Comparison of ENCODE assay signal across 9 mouse cellular contexts in genomic region chr9:6407972-6408371, GRCm38 (mm10).
DNase-seq lines count a peak whose midpoint lies in the region; ATAC-seq and TF ChIP-seq lines count a peak whose summit lies in the region.
"Had no signal": no experiment of that assay in that cellular context is flagged by ENCODE, and none has a peak within 500 bp of the region (broad histone marks: within the 10 kb centered on the region; RNA-seq: fewer than 3 reads in every experiment).

No protein-coding gene starts in this region.

- H3K4me1 ChIP-seq in kidney, embryonic 16.5 days (ENCODE audit: insufficient read depth, low read length), result no peaks in the 10 kb centered on the region
- H3K4me1 ChIP-seq in forebrain, embryonic 14.5 days (ENCODE audit: control insufficient read depth, insufficient read depth, low read length), result no peaks in the 10 kb centered on the region
- H3K4me1 ChIP-seq in midbrain, postnatal 0 days (ENCODE audit: insufficient read depth, low read length), result no peaks in the 10 kb centered on the region

- no peaks in the 10 kb centered on the region for H3K9me3 ChIP-seq in kidney, embryonic 16.5 days (ENCODE audit: low read length)
- H3K9me3 ChIP-seq in forebrain, embryonic 14.5 days (replicated peaks; ENCODE audit: control insufficient read depth, low read length), result no peaks in the 10 kb centered on the region
- H3K9me3 ChIP-seq in midbrain, postnatal 0 days (ENCODE audit: low read length), result no peaks in the 10 kb centered on the region

- H3K9ac ChIP-seq in kidney, embryonic 16.5 days (replicated peaks; ENCODE audit: low read length), result no peak overlapping the region
- no peak overlapping the region for H3K9ac ChIP-seq in forebrain, embryonic 14.5 days (ENCODE audit: low read length)
- no peak overlapping the region for H3K9ac ChIP-seq in midbrain, postnatal 0 days (replicated peaks; ENCODE audit: low read length, poor library complexity, severe bottlenecking)

- DNase-seq in kidney, adult 18-20 months, result no peak
- DNase-seq in brain, adult 2 months (ENCODE audit: low read depth, low spot score), result peak; percentile 47
- DNase-seq in forebrain, embryonic 14.5 days (ENCODE audit: low spot score), result peak; percentile 56
- peak; percentile 53 for DNase-seq in midbrain, postnatal 0 days (ENCODE audit: low spot score)
- no peak for DNase-seq in adrenal gland, adult 8-10 months
- no peak for DNase-seq in lung, postnatal 36 days
- DNase-seq in cerebellum, postnatal 10 days, result no peak
- DNase-seq: cerebellum, adult 2 months had no signal

- no peak overlapping the region for H3K4me2 ChIP-seq in kidney, embryonic 16.5 days (replicated peaks; ENCODE audit: low read depth, low read length)
- no peak overlapping the region for H3K4me2 ChIP-seq in forebrain, embryonic 14.5 days (ENCODE audit: low read length)
- H3K4me2 ChIP-seq in midbrain, postnatal 0 days (ENCODE audit: low read depth, low read length, poor library complexity, severe bottlenecking), result no peak overlapping the region

- no peak overlapping the region for H3K4me3 ChIP-seq in kidney, embryonic 16.5 days (ENCODE audit: low read length)
- H3K4me3 ChIP-seq in forebrain, embryonic 14.5 days (ENCODE audit: low read depth, low read length), result no peak overlapping the region
- no peak overlapping the region for H3K4me3 ChIP-seq in midbrain, postnatal 0 days (ENCODE audit: low read depth, low read length)

- peak; percentile 63; the same call in 1 of the 2 replicates for ATAC-seq in kidney, embryonic 16.5 days (ENCODE audit: low FRiP score, low TSS enrichment)
- ATAC-seq in forebrain, embryonic 14.5 days, result peak; percentile 92
- ATAC-seq in midbrain, postnatal 0 days (ENCODE audit: low FRiP score), result peak; percentile 60; the same call in 1 of the 2 replicates

- H3K36me3 ChIP-seq in kidney, embryonic 16.5 days (ENCODE audit: insufficient read depth, low read length), result no peaks in the 10 kb centered on the region
- H3K36me3 ChIP-seq in forebrain, embryonic 14.5 days (ENCODE audit: control insufficient read depth, insufficient read depth, low read length), result no peaks in the 10 kb centered on the region
- H3K36me3 ChIP-seq in midbrain, postnatal 0 days (ENCODE audit: insufficient read depth, low read length), result no peaks in the 10 kb centered on the region

- H3K27ac ChIP-seq in kidney, embryonic 16.5 days (ENCODE audit: low read length), result no peak overlapping the region
- no peak overlapping the region for H3K27ac ChIP-seq in forebrain, embryonic 14.5 days (ENCODE audit: low read depth, low read length)
- H3K27ac ChIP-seq in midbrain, postnatal 0 days (ENCODE audit: low read depth, low read length), result no peak overlapping the region

- TF ChIP-seq CTCF in midbrain, postnatal 0 days (IDR thresholded peaks at IDR 0.05), result no peak

- no peaks in the 10 kb centered on the region for H3K27me3 ChIP-seq in kidney, embryonic 16.5 days (ENCODE audit: insufficient read depth, low read length)
- no peaks in the 10 kb centered on the region for H3K27me3 ChIP-seq in forebrain, embryonic 14.5 days (replicated peaks; ENCODE audit: control insufficient read depth, insufficient read depth, low read length)
- no peaks in the 10 kb centered on the region for H3K27me3 ChIP-seq in midbrain, postnatal 0 days (ENCODE audit: insufficient read depth, low read length)

- 59% methylated on average over 4 of the region's 4 CpGs for WGBS in kidney, embryonic 16.5 days
- WGBS in forebrain, embryonic 14.5 days, result 52% methylated on average over 4 of the region's 4 CpGs
- 38% methylated on average over 4 of the region's 4 CpGs for WGBS in midbrain, postnatal 0 days

Comparison
In these comparisons a context has a peak if more than half of its experiments do, and no peak if none do; other contexts are left out.
1. DNase-seq: peak in brain, adult 2 months (single experiment), forebrain, embryonic 14.5 days (single experiment) and midbrain, postnatal 0 days (single experiment); none in kidney, adult 18-20 months (single experiment), adrenal gland, adult 8-10 months (single experiment), lung, postnatal 36 days (single experiment) and cerebellum, postnatal 10 days (0 of 2).
2. Peak in every context shown above with its lines, with median percentiles within 50 percentile points of each other: ATAC-seq.